Mouse (Mus musculus) lung, embryonic 15.5 days (tissue): ENCODE measurements around the gene Itpr2. TPM values are rescaled to one million over a fixed set of nuclear protein-coding genes. Genes with fewer than 3 reads are reported as not detected.

ENCODE experiments used
- ATAC-seq: fragments of 200-750 bp; cut with Nextera tagmentation; 2 replicates; pipeline ENCODE4 v1.8.0; 2017; ENCODE audit warnings: moderate number of reproducible peaks, borderline replicate concordance; ENCODE audit not compliant: low FRiP score, low TSS enrichment; ENCODE audit errors: extremely low read depth
- H3K27ac ChIP-seq: fragments of 300-500 bp; sonication (generic); 2 replicates; pipeline ENCODE4 v1.5.1; 2015; ENCODE audit warnings: moderate library complexity, mild to moderate bottlenecking, inconsistent platforms
- H3K27me3 ChIP-seq: fragments of 300-500 bp; sonication (generic); 2 replicates; pipeline ENCODE4 v1.6.1; 2015; ENCODE audit warnings: inconsistent platforms
- H3K36me3 ChIP-seq: fragments of 300-500 bp; sonication (generic); 2 replicates; pipeline ENCODE4 v1.6.1; 2015; ENCODE audit warnings: inconsistent platforms
- H3K4me1 ChIP-seq: fragments of 300-500 bp; sonication (generic); 2 replicates; pipeline ENCODE4 v1.6.1; 2015; ENCODE audit warnings: inconsistent platforms
- H3K4me2 ChIP-seq: fragments of 300-500 bp; sonication (generic); 2 replicates; pipeline ENCODE4 v1.6.1; 2015; ENCODE audit warnings: inconsistent platforms, mild to moderate bottlenecking, moderate library complexity
- H3K4me3 ChIP-seq: fragments of 300-500 bp; sonication (generic); 2 replicates; pipeline ENCODE4 v1.5.1; 2015; ENCODE audit warnings: mild to moderate bottlenecking, inconsistent platforms
- H3K9ac ChIP-seq: fragments of 300-500 bp; sonication (generic); 2 replicates; pipeline ENCODE4 v1.6.1; 2015; ENCODE audit warnings: inconsistent platforms
- H3K9me3 ChIP-seq: fragments of 300-500 bp; sonication (generic); 2 replicates; pipeline ENCODE4 v1.6.1; 2016; ENCODE audit warnings: inconsistent platforms
- whole genome bisulfite sequencing: fragments of 180-500 bp; shearing (Covaris S2); methylation state at CpG from one replicate; pipeline ENCODE4 v1.1.7; 2015; 5-methylcytosine and 5-hydroxymethylcytosine counted together
- polyA plus RNA-seq: library from polyadenylated mRNA; unstranded; fragments of >200 nt; fragmentation: Nextera tagmentation; extraction: Ambion mirVana; gene quantifications from 2 replicates; pipeline ENCODE4 v1.2.1, GENCODE M21; 2015

Gene Itpr2
- polyA plus RNA-seq, 1 experiment from 2014 or later: 18.8 TPM

DNA sequence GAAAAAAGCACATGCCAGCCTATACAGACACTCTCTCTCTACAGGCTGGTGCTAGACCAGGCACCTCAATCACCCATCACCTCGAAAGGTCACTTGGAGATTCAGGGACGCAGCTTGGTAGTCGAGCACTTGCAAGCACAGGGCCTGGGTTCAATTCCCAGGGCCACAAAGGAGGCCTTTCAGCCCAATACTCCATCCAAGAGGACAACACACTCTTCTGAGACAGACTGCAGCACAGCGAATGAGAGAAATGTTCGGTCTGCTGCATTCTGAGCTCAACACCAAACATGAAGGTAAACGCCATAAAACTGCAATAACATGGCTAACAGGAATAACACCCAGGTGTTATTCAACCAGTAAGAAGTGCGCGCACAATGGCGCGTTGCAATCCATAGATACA is 211.0 kb downstream of the Itpr2 start:
- Histone ChIP-seq H3K27me3 (no peaks in the 10 kb centered on the region), H3K9ac (no peak overlapping the region), H3K27ac (no peak overlapping the region), H3K4me2 (no peak overlapping the region), H3K4me3 (no peak overlapping the region), H3K36me3 (no peaks in the 10 kb centered on the region), H3K9me3 (no peaks in the 10 kb centered on the region), H3K4me1 (no peaks in the 10 kb centered on the region)
- ATAC-seq: no peak
- 89% methylated on average over 10 of the region's 10 CpGs for WGBS

DNA sequence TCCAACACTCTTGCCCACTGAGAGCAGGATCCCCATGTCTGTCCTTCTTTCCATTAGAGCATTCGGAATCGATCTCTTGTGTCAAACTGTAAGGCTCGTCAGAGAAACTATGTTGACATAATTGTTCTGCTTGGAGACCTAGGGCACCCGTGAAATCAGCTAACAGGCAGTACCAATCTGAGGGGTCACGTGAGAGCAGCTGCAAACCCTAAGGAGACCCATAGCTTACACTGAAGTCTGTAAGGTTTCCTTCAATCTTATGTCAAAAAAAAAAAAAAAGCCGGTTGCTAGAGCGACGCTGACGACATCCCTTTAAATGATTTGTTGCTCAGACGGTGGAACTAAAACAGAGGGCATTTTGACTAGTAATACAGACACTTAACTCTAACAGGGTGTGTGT is 212.2 kb downstream of the Itpr2 start:
- Histone ChIP-seq H3K4me3 (no peak overlapping the region), H3K9me3 (no peaks in the 10 kb centered on the region), H3K4me2 (no peak overlapping the region), H3K4me1 (no peaks in the 10 kb centered on the region), H3K36me3 (no peaks in the 10 kb centered on the region), H3K27me3 (no peaks in the 10 kb centered on the region), H3K9ac (no peak overlapping the region), H3K27ac (no peak overlapping the region)
- ATAC-seq: no peak
- WGBS: 55% methylated on average over 10 of the region's 10 CpGs

- no peak for ATAC-seq
- Histone ChIP-seq H3K4me2 (no peak overlapping the region), H3K27ac (no peak overlapping the region), H3K4me3 (no peak overlapping the region), H3K27me3 (no peaks in the 10 kb centered on the region), H3K9me3 (no peaks in the 10 kb centered on the region), H3K36me3 (no peaks in the 10 kb centered on the region), H3K9ac (no peak overlapping the region), H3K4me1 (no peaks in the 10 kb centered on the region)
- WGBS: 82% methylated on average over 5 of the region's 5 CpGs
Observed at GRCm38 (mm10) chr6:146288266-146288665, 213.8 kb downstream of the Itpr2 start.

DNA sequence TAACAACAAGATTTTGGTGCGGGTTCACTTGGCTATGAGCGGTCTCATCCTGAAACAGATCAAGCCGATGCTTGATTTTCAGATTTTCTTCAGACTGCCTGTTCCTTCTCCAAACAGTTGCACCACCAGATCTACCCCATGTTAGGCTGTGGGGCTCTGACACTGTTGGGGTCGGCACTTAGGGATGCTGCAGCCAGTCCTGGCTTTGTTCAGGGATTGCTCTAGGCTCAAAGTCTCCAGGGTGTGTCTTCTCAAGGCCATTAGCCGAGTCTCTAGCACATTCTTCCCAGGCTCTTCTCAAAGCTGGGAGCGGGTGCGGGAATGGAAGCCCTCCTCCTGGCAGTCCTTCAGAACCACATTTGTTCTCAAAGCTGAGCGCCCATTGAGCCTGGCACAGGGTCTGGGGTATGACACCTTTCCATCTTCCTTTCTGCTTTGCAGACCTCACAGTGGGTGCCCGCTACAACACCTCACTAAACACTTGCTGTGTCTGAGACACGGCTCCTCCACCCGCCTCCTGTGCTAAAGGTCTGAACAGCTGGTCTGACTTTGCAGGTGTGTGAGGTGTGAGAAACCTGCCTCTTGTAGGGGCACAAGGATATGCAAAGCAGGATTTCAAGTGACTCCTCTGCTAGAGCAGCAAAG is 217.0 kb downstream of the Itpr2 start:
- no peak overlapping the region for H3K9ac ChIP-seq
- H3K36me3 ChIP-seq: no peaks in the 10 kb centered on the region
- H3K4me2 ChIP-seq: no peak overlapping the region
- no peak overlapping the region for H3K4me3 ChIP-seq
- H3K9me3 ChIP-seq: no peaks in the 10 kb centered on the region
- H3K27me3 ChIP-seq: no peaks in the 10 kb centered on the region
- H3K27ac ChIP-seq: no peak overlapping the region
- H3K4me1 ChIP-seq: no peaks in the 10 kb centered on the region
- WGBS: 80% methylated on average over 11 of the region's 11 CpGs
- ATAC-seq: no peak

DNA sequence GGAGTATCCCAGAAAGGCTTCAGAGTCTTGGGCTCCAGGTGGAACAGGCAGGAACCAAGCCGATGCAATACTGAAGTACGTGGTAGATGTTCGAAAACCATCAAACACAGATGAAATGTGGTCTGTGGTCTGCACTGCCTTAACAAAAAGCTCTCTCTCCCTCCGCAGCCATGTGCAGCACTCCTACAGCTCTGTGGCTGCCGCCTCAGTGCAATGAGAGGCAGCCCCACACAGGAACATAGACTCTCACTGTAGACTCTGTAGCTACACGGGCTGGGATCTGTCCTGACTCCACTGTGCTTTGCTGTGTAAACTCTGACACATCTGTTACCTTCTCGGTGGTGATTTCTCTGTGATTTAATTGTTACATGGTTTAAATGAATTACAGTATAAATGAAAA is 218.0 kb downstream of the Itpr2 start:
- H3K27ac ChIP-seq: no peak overlapping the region
- H3K9ac ChIP-seq: no peak overlapping the region
- ATAC-seq: no peak
- no peaks in the 10 kb centered on the region for H3K27me3 ChIP-seq
- no peak overlapping the region for H3K4me3 ChIP-seq
- H3K4me1 ChIP-seq: no peaks in the 10 kb centered on the region
- H3K36me3 ChIP-seq: no peaks in the 10 kb centered on the region
- H3K4me2 ChIP-seq: no peak overlapping the region
- no peaks in the 10 kb centered on the region for H3K9me3 ChIP-seq
- WGBS: 59% methylated on average over 7 of the region's 7 CpGs

- no peaks in the 10 kb centered on the region for H3K36me3 ChIP-seq
- ATAC-seq: no peak
- 64% methylated on average over 7 of the region's 7 CpGs for WGBS
- H3K9ac ChIP-seq: no peak overlapping the region
- H3K4me2 ChIP-seq: no peak overlapping the region
- H3K27ac ChIP-seq: no peak overlapping the region
- no peak overlapping the region for H3K4me3 ChIP-seq
- H3K27me3 ChIP-seq: no peaks in the 10 kb centered on the region
- no peaks in the 10 kb centered on the region for H3K9me3 ChIP-seq
- H3K4me1 ChIP-seq: no peaks in the 10 kb centered on the region
Observed at GRCm38 (mm10) chr6:146282061-146282659, 219.9 kb downstream of the Itpr2 start.

- no peak for ATAC-seq
- no peak overlapping the region for H3K9ac ChIP-seq
- no peaks in the 10 kb centered on the region for H3K4me1 ChIP-seq
- H3K27me3 ChIP-seq: no peaks in the 10 kb centered on the region
- no peak overlapping the region for H3K4me2 ChIP-seq
- no peak overlapping the region for H3K27ac ChIP-seq
- no peaks in the 10 kb centered on the region for H3K9me3 ChIP-seq
- H3K4me3 ChIP-seq: no peak overlapping the region
- H3K36me3 ChIP-seq: no peaks in the 10 kb centered on the region
- 88% methylated on average over 24 of the region's 24 CpGs for WGBS
Observed at GRCm38 (mm10) chr6:146281176-146281899, 220.7 kb downstream of the Itpr2 start.

DNA sequence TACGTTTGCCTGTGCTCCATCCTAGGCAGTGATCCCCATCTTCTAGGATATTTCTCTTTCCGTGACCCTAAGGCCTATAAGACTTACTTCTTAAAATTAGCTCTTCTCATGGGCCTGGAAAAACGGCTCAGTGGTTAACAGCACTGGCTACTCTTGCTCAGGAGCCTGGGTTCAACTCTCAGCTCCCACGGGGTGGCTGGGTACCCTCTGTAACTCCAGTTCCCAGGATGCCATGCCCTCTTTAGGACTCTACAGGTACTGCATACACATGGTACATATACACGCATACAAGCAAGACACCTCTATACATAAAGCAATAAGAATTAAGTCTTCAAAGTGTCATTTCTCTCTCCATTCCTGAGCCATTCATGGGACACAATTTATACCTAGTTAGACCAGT is 228.8 kb downstream of the Itpr2 start:
- 91% methylated on average over 5 of the region's 5 CpGs for WGBS

GRCm38 (mm10) chr6:146272253-146273036 is 229.6 kb downstream of the Itpr2 start:
- no peak for ATAC-seq
- no peaks in the 10 kb centered on the region for H3K27me3 ChIP-seq
- WGBS: 77% methylated on average over 5 of the region's 5 CpGs
- H3K4me2 ChIP-seq: no peak overlapping the region
- no peaks in the 10 kb centered on the region for H3K36me3 ChIP-seq
- peaks cover 14% of the 10 kb centered on the region; the same call in 1 of the 2 replicates for H3K4me1 ChIP-seq
- H3K9me3 ChIP-seq: no peaks in the 10 kb centered on the region
- no peak overlapping the region for H3K27ac ChIP-seq
- H3K4me3 ChIP-seq: no peak overlapping the region
- H3K9ac ChIP-seq: no peak overlapping the region

More for the DNA sequence above, 228.8 kb downstream of the Itpr2 start:
- no peak overlapping the region for H3K4me2 ChIP-seq
- no peak overlapping the region for H3K4me3 ChIP-seq
- H3K4me1 ChIP-seq: peaks cover 14% of the 10 kb centered on the region; the same call in 1 of the 2 replicates
- no peak for ATAC-seq
- H3K9ac ChIP-seq: no peak overlapping the region
- H3K9me3 ChIP-seq: no peaks in the 10 kb centered on the region
- H3K27me3 ChIP-seq: no peaks in the 10 kb centered on the region
- no peaks in the 10 kb centered on the region for H3K36me3 ChIP-seq
- H3K27ac ChIP-seq: no peak overlapping the region

DNA sequence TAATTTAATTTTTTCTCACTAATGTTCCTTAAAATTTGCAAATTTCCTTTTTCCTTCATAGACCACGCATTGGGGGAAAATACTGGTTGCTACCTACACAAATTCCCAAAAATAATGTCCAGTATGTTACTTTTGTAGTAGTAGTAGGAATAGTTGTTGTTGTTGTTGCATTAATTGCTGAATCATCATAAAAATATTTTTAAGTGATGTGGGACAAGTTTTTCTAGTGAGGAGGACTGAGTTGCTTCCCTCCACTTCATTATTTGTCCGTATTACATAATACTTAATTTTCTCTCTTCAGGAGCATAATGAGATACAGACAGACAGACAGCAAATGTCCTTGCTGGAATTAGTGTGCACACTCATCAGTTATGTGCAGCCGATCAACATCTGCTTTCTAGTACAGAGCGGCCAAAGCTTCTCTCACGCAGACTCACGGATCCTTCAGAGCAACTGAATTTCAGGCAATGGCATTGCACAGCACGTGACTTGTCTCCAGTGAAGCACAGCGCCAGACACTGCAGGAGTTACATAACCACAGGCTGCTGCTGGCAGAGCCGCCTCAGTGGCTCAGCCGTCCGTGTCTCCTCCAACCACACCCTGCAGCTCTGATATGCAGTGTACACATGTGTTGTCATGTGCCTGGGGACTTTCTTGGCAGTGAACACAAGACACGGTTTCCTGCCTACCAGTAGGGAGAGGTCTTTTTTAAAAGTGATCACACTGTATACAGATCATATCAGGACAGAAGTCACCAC is 231.1 kb downstream of the Itpr2 start:
- peak; percentile 92 for ATAC-seq
- H3K27ac ChIP-seq: no peak overlapping the region
- WGBS: 46% methylated on average over 12 of the region's 12 CpGs

DNA sequence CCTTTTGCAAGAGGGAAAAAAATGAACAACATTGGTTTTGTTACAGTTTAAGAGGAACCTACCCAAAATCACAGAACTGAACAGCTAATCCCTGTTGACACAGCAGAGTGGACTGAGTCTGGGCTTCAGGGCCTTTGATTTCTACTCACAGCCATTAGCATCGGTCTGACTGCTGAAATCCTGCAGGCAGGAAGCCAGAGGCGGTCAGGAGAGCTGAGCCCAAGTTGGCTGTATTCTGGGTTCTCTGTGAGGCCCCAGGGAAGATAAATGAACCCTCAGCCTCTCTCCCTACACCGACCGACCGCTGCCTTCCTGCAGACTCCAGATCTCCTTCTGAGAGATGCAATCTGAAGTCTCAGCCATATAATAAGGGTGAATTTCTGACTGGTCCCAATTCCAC is 231.9 kb downstream of the Itpr2 start:
- Histone ChIP-seq H3K4me2 (no peak overlapping the region), H3K4me3 (no peak overlapping the region), H3K27ac (0 out of 2 replicates have a peak overlapping the region, but pooled peaks have one; percentile 7), H3K36me3 (no peaks in the 10 kb centered on the region), H3K27me3 (no peaks in the 10 kb centered on the region), H3K9me3 (no peaks in the 10 kb centered on the region), H3K9ac (no peak overlapping the region), H3K4me1 (peaks cover 14% of the 10 kb centered on the region; the same call in 1 of the 2 replicates)
- WGBS: 26% methylated on average over 5 of the region's 5 CpGs
- ATAC-seq: peak; percentile 39; the same call in 1 of the 2 replicates

More for the DNA sequence above, 231.1 kb downstream of the Itpr2 start:
- Histone ChIP-seq H3K9ac (no peak overlapping the region), H3K9me3 (no peaks in the 10 kb centered on the region), H3K4me1 (peaks cover 14% of the 10 kb centered on the region; the same call in 1 of the 2 replicates), H3K4me2 (no peak overlapping the region), H3K4me3 (no peak overlapping the region), H3K36me3 (no peaks in the 10 kb centered on the region), H3K27me3 (no peaks in the 10 kb centered on the region)
